ENCODE assay signal across 14 mouse cellular contexts in genomic region chr7:141955565-141956173, GRCm38 (mm10). TPM values are rescaled to one million over a fixed set of nuclear protein-coding genes. Genes with fewer than 3 reads are reported as not detected.
DNase-seq lines count a peak whose midpoint lies in the region; ATAC-seq and TF ChIP-seq lines count a peak whose summit lies in the region.
"Had no signal": no experiment of that assay in that cellular context is flagged by ENCODE, and none has a peak within 500 bp of the region (broad histone marks: within the 10 kb centered on the region; RNA-seq: fewer than 3 reads in every experiment).

No protein-coding gene starts in this region.

- H3K27ac ChIP-seq in forebrain, embryonic 15.5 days (replicated peaks), result no peak overlapping the region
- H3K27ac ChIP-seq in forebrain, embryonic 12.5 days, result no peak overlapping the region
- H3K27ac ChIP-seq in midbrain, embryonic 13.5 days, result peak overlapping the region; percentile 25; the same call in 1 of the 2 replicates
- no peak overlapping the region for H3K27ac ChIP-seq in kidney, adult 2 months (ENCODE audit: insufficient read depth, low read depth, low read length)
- H3K27ac ChIP-seq: hindbrain, embryonic 15.5 days; limb, embryonic 10.5 days; liver, embryonic 14.5 days had no signal

- WGBS in forebrain, embryonic 15.5 days, result 70% methylated on average over 5 of the region's 5 CpGs
- WGBS in forebrain, embryonic 12.5 days, result 75% methylated on average over 5 of the region's 5 CpGs
- WGBS in midbrain, embryonic 13.5 days, result 74% methylated on average over 5 of the region's 5 CpGs
- 78% methylated on average over 5 of the region's 5 CpGs for WGBS in kidney, adult 2 months

- H3K27me3 ChIP-seq in forebrain, embryonic 15.5 days, result no peaks in the 10 kb centered on the region
- no peaks in the 10 kb centered on the region for H3K27me3 ChIP-seq in forebrain, embryonic 12.5 days
- H3K27me3 ChIP-seq in midbrain, embryonic 13.5 days, result no peaks in the 10 kb centered on the region
- no peaks in the 10 kb centered on the region for H3K27me3 ChIP-seq in kidney, adult 2 months (replicated peaks; ENCODE audit: control insufficient read depth, insufficient read depth, low read length)
- H3K27me3 ChIP-seq: hindbrain, embryonic 15.5 days had no signal

- DNase-seq in left cerebral cortex, postnatal 14 days (ENCODE audit: low spot score in 2 of 2), result peak; percentile 52 to 65
- no peak for DNase-seq in left cerebral cortex, postnatal 4 days
- DNase-seq in cerebellum, adult 9-10 months, result peak; percentile 61
- DNase-seq in kidney, adult 2 months, result no peak
- DNase-seq in lung, postnatal 25 days (ENCODE audit: low spot score), result no peak
- DNase-seq: gastrocnemius, postnatal 36 days; kidney, adult 9 months; lung, postnatal 14 days had no signal

- peaks cover 5% of the 10 kb centered on the region; the same call in 1 of the 2 replicates for H3K36me3 ChIP-seq in forebrain, embryonic 15.5 days
- H3K36me3 ChIP-seq in forebrain, embryonic 12.5 days (replicated peaks), result peaks cover 14% of the 10 kb centered on the region
- H3K36me3 ChIP-seq in midbrain, embryonic 13.5 days, result peaks cover 11% of the 10 kb centered on the region
- H3K36me3 ChIP-seq in kidney, adult 2 months (ENCODE audit: control insufficient read depth, insufficient read depth, low read length), result no peaks in the 10 kb centered on the region
- H3K36me3 ChIP-seq: limb, embryonic 10.5 days had no signal

- no peak overlapping the region for H3K4me3 ChIP-seq in forebrain, embryonic 15.5 days
- no peak overlapping the region for H3K4me3 ChIP-seq in forebrain, embryonic 12.5 days (replicated peaks)
- no peak overlapping the region for H3K4me3 ChIP-seq in midbrain, embryonic 13.5 days (replicated peaks)
- H3K4me3 ChIP-seq in kidney, adult 2 months (ENCODE audit: insufficient read depth, low read depth, low read length), result no peak overlapping the region
- H3K4me3 ChIP-seq: hindbrain, embryonic 15.5 days; limb, embryonic 10.5 days had no signal

- intact Hi-C loops in left cerebral cortex, postnatal 14 days (cut with DNase I), result no loop called here
- intact Hi-C loops in left cerebral cortex, postnatal 4 days (cut with DNase I), result no loop called here

- no peak overlapping the region for H3K4me2 ChIP-seq in forebrain, embryonic 15.5 days (replicated peaks)
- H3K4me2 ChIP-seq in forebrain, embryonic 12.5 days, result no peak overlapping the region
- H3K4me2 ChIP-seq in midbrain, embryonic 13.5 days (replicated peaks), result peak overlapping the region; percentile 32
- H3K4me2 ChIP-seq: hindbrain, embryonic 15.5 days had no signal

- no peak for TF ChIP-seq POLR2A in kidney, adult 2 months (IDR thresholded peaks at IDR 0.05; ENCODE audit: low read depth, low read length)

- ATAC-seq in forebrain, embryonic 15.5 days (replicated peaks), result no peak
- no peak for ATAC-seq in forebrain, embryonic 12.5 days (ENCODE audit: low FRiP score)
- ATAC-seq in midbrain, embryonic 13.5 days, result no peak

- H3K9me3 ChIP-seq in forebrain, embryonic 15.5 days, result no peaks in the 10 kb centered on the region
- H3K9me3 ChIP-seq in forebrain, embryonic 12.5 days, result no peaks in the 10 kb centered on the region
- no peaks in the 10 kb centered on the region for H3K9me3 ChIP-seq in midbrain, embryonic 13.5 days
- H3K9me3 ChIP-seq: hindbrain, embryonic 15.5 days; limb, embryonic 10.5 days had no signal

- 0 out of 2 replicates have a peak overlapping the region, but pooled peaks have one; percentile 5 for H3K9ac ChIP-seq in forebrain, embryonic 15.5 days (replicated peaks)
- H3K9ac ChIP-seq in forebrain, embryonic 12.5 days, result no peak overlapping the region
- H3K9ac ChIP-seq in midbrain, embryonic 13.5 days (replicated peaks), result no peak overlapping the region; the same call in none of the 2 replicates
- H3K9ac ChIP-seq: hindbrain, embryonic 15.5 days; liver, embryonic 14.5 days had no signal

- H3K4me1 ChIP-seq in forebrain, embryonic 15.5 days, result peaks cover 90% of the 10 kb centered on the region
- H3K4me1 ChIP-seq in forebrain, embryonic 12.5 days, result peaks cover 88% of the 10 kb centered on the region
- H3K4me1 ChIP-seq in midbrain, embryonic 13.5 days (replicated peaks), result peaks cover 97% of the 10 kb centered on the region
- no peaks in the 10 kb centered on the region for H3K4me1 ChIP-seq in kidney, adult 2 months (ENCODE audit: control insufficient read depth, insufficient read depth, low read length)

- TF ChIP-seq CTCF in kidney, adult 2 months (conservative IDR thresholded peaks at IDR 0.05; ENCODE audit: insufficient read depth, insufficient read length, low read depth, low read length), result no peak

RNA-seq across cellular contexts. Expression of gene Brsk2, which starts 6.1 kb away (rescaled TPM):
- polyA plus RNA-seq in forebrain, embryonic 15.5 days (2015; fragmentation: Nextera tagmentation; extraction: Ambion mirVana), result 23.1 and 25.8 TPM in 2 replicates
- polyA plus RNA-seq in forebrain, embryonic 12.5 days (2016; fragmentation: Nextera tagmentation; extraction: Ambion mirVana), result 19.8 and 20.2 TPM in 2 replicates
- total RNA-seq in left cerebral cortex, postnatal 14 days (2021), result 100 to 1,000 TPM; 200 to 202 TPM
- 100 to 1,000 TPM; 167 TPM for total RNA-seq in left cerebral cortex, postnatal 4 days (2021)
- polyA plus RNA-seq in midbrain, embryonic 13.5 days (2015; fragmentation: Nextera tagmentation; extraction: Ambion mirVana), result 27.5 and 29.4 TPM in 2 replicates
- polyA plus RNA-seq in kidney, adult 2 months (2012; rRNA removed), result 0.31 and 0.52 TPM in 2 replicates

RNA-seq across cellular contexts. Expression of gene Tollip, which starts 37.4 kb away (rescaled TPM):
- 84.4 and 87.9 TPM in 2 replicates for polyA plus RNA-seq in forebrain, embryonic 15.5 days (2015; fragmentation: Nextera tagmentation; extraction: Ambion mirVana)
- 69.2 and 76.2 TPM in 2 replicates for polyA plus RNA-seq in forebrain, embryonic 12.5 days (2016; fragmentation: Nextera tagmentation; extraction: Ambion mirVana)
- 100 to 1,000 TPM; 142 to 160 TPM for total RNA-seq in left cerebral cortex, postnatal 14 days (2021)
- total RNA-seq in left cerebral cortex, postnatal 4 days (2021), result 10 to 100 TPM; 77.1 to 81.7 TPM
- 69.0 and 71.2 TPM in 2 replicates for polyA plus RNA-seq in midbrain, embryonic 13.5 days (2015; fragmentation: Nextera tagmentation; extraction: Ambion mirVana)
- polyA plus RNA-seq in kidney, adult 2 months (2012; rRNA removed), result 86.2 and 92.3 TPM in 2 replicates

Comparison
In these comparisons a context has a peak if more than half of its experiments do, and no peak if none do; other contexts are left out.
1. DNase-seq: peak in left cerebral cortex, postnatal 14 days (2 of 2) and cerebellum, adult 9-10 months (single experiment); none in left cerebral cortex, postnatal 4 days (single experiment), kidney, adult 2 months (single experiment) and lung, postnatal 25 days (single experiment).
2. RNA of gene Brsk2, which starts 6.1 kb away (polyA plus RNA-seq): 27.5 to 29.4 TPM in midbrain, embryonic 13.5 days, 23.1 to 25.8 TPM in forebrain, embryonic 15.5 days and 19.8 to 20.2 TPM in forebrain, embryonic 12.5 days; 0.31 to 0.52 TPM in kidney, adult 2 months; every median in the first group is over 10 times any median in the second.